Mouse (Mus musculus): ENCODE data around the gene Cobl. TPM values are rescaled to one million over a fixed set of nuclear protein-coding genes. Genes with fewer than 3 reads are reported as not detected.
A peak's percentile ranks its signal among the peaks of the same experiment; 100 is the strongest.

Cobl gene
- total and polyA plus RNA-seq, 3 experiments: 13.2 to 18.0 (median 14.7) TPM

- Histone ChIP-seq H3K9ac (ENCODE audit: low read depth, low read length) (no peak overlapping the region), H3K79me2 (replicated peaks; ENCODE audit: control insufficient read depth, insufficient read depth, low read length) (no peaks in the 10 kb centered on the region), H3K27me3 (ENCODE audit: control insufficient read depth, insufficient read depth, low read length) (no peaks in the 10 kb centered on the region), H3K4me3 (no peak overlapping the region), H3K27ac (no peak overlapping the region), H3K36me3 (ENCODE audit: control insufficient read depth, insufficient read depth, low read length) (no peaks in the 10 kb centered on the region), H3K4me1 (ENCODE audit: control insufficient read depth, insufficient read depth, low read length) (no peaks in the 10 kb centered on the region)
- TF ChIP-seq EP300 (IDR thresholded peaks at IDR 0.05; ENCODE audit: insufficient read depth, low read depth, low read length) (no peak), CTCF (IDR thresholded peaks at IDR 0.05) (no peak), POLR2A (IDR thresholded peaks at IDR 0.05; ENCODE audit: insufficient read depth, low read depth, low read length) (no peak)
- whole genome bisulfite sequencing: 79% methylated on average over 4 of the region's 4 CpGs
- intact Hi-C loops (cut with DNase I): no loop called here
- DNase-seq: peak in 1 of 2 experiments; percentile 5
These were observed 265.3 kb downstream of the Cobl start for GRCm38 (mm10) chr11:12199441-12199840.

- intact Hi-C loops (cut with DNase I): no loop called here
- Histone ChIP-seq H3K4me1 (ENCODE audit: control insufficient read depth, insufficient read depth, low read length) (no peaks in the 10 kb centered on the region), H3K27me3 (ENCODE audit: control insufficient read depth, insufficient read depth, low read length) (no peaks in the 10 kb centered on the region), H3K27ac (no peak overlapping the region), H3K9ac (ENCODE audit: low read depth, low read length) (no peak overlapping the region), H3K4me3 (no peak overlapping the region), H3K36me3 (ENCODE audit: control insufficient read depth, insufficient read depth, low read length) (no peaks in the 10 kb centered on the region), H3K79me2 (replicated peaks; ENCODE audit: control insufficient read depth, insufficient read depth, low read length) (no peaks in the 10 kb centered on the region)
- no peak for TF ChIP-seq CTCF (IDR thresholded peaks at IDR 0.05)
- no peak for TF ChIP-seq EP300 (IDR thresholded peaks at IDR 0.05; ENCODE audit: insufficient read depth, low read depth, low read length)
- TF ChIP-seq POLR2A (IDR thresholded peaks at IDR 0.05; ENCODE audit: insufficient read depth, low read depth, low read length): no peak
- WGBS: 57% methylated on average over 6 of the region's 6 CpGs
- DNase-seq: peak; percentile 52 to 74
These were observed 265.9 kb downstream of the Cobl start for GRCm38 (mm10) chr11:12198700-12199349.

- Histone ChIP-seq H3K36me3 (ENCODE audit: control insufficient read depth, insufficient read depth, low read length) (no peaks in the 10 kb centered on the region), H3K4me1 (ENCODE audit: control insufficient read depth, insufficient read depth, low read length) (no peaks in the 10 kb centered on the region), H3K27ac (no peak overlapping the region), H3K79me2 (replicated peaks; ENCODE audit: control insufficient read depth, insufficient read depth, low read length) (no peaks in the 10 kb centered on the region), H3K27me3 (ENCODE audit: control insufficient read depth, insufficient read depth, low read length) (no peaks in the 10 kb centered on the region), H3K9ac (ENCODE audit: low read depth, low read length) (no peak overlapping the region), H3K4me3 (no peak overlapping the region)
- TF ChIP-seq POLR2A (IDR thresholded peaks at IDR 0.05; ENCODE audit: insufficient read depth, low read depth, low read length) (no peak), CTCF (IDR thresholded peaks at IDR 0.05) (no peak), EP300 (IDR thresholded peaks at IDR 0.05; ENCODE audit: insufficient read depth, low read depth, low read length) (no peak)
- DNase-seq: no peak
- 71% methylated on average over 2 of the region's 2 CpGs for WGBS
- intact Hi-C loops (cut with DNase I): no loop called here
These were observed 266.7 kb downstream of the Cobl start for GRCm38 (mm10) chr11:12198017-12198416.

GRCm38 (mm10) chr11:12197542-12197941 lies 267.2 kb downstream of the Cobl start:
- Histone ChIP-seq H3K36me3 (ENCODE audit: control insufficient read depth, insufficient read depth, low read length) (no peaks in the 10 kb centered on the region), H3K9ac (ENCODE audit: low read depth, low read length) (no peak overlapping the region), H3K27ac (no peak overlapping the region), H3K4me3 (no peak overlapping the region), H3K4me1 (ENCODE audit: control insufficient read depth, insufficient read depth, low read length) (no peaks in the 10 kb centered on the region), H3K79me2 (replicated peaks; ENCODE audit: control insufficient read depth, insufficient read depth, low read length) (no peaks in the 10 kb centered on the region), H3K27me3 (ENCODE audit: control insufficient read depth, insufficient read depth, low read length) (no peaks in the 10 kb centered on the region)
- DNase-seq: no peak
- intact Hi-C loops (cut with DNase I): no loop called here
- no peak for TF ChIP-seq POLR2A (IDR thresholded peaks at IDR 0.05; ENCODE audit: insufficient read depth, low read depth, low read length)
- TF ChIP-seq CTCF (IDR thresholded peaks at IDR 0.05): no peak
- no peak for TF ChIP-seq EP300 (IDR thresholded peaks at IDR 0.05; ENCODE audit: insufficient read depth, low read depth, low read length)
- WGBS: 84% methylated on average over 4 of the region's 4 CpGs

GRCm38 (mm10) chr11:12195390-12195789 lies 269.4 kb downstream of the Cobl start:
- no peak for TF ChIP-seq EP300 (IDR thresholded peaks at IDR 0.05; ENCODE audit: insufficient read depth, low read depth, low read length)
- TF ChIP-seq POLR2A (IDR thresholded peaks at IDR 0.05; ENCODE audit: insufficient read depth, low read depth, low read length): no peak
- no peak for TF ChIP-seq CTCF (IDR thresholded peaks at IDR 0.05)
- intact Hi-C loops (cut with DNase I): no loop called here

GRCm38 (mm10) chr11:12193369-12193768 lies 271.4 kb downstream of the Cobl start:
- 59% methylated on average over 4 of the region's 4 CpGs for WGBS
- Histone ChIP-seq H3K36me3 (ENCODE audit: control insufficient read depth, insufficient read depth, low read length) (no peaks in the 10 kb centered on the region), H3K79me2 (replicated peaks; ENCODE audit: control insufficient read depth, insufficient read depth, low read length) (no peaks in the 10 kb centered on the region), H3K9ac (ENCODE audit: low read depth, low read length) (no peak overlapping the region), H3K4me1 (ENCODE audit: control insufficient read depth, insufficient read depth, low read length) (no peaks in the 10 kb centered on the region), H3K4me3 (no peak overlapping the region), H3K27me3 (ENCODE audit: control insufficient read depth, insufficient read depth, low read length) (no peaks in the 10 kb centered on the region), H3K27ac (no peak overlapping the region)
- intact Hi-C loops (cut with DNase I): no loop called here
- DNase-seq: no peak
- TF ChIP-seq EP300 (IDR thresholded peaks at IDR 0.05; ENCODE audit: insufficient read depth, low read depth, low read length): no peak
- TF ChIP-seq POLR2A (IDR thresholded peaks at IDR 0.05; ENCODE audit: insufficient read depth, low read depth, low read length): no peak
- no peak for TF ChIP-seq CTCF (IDR thresholded peaks at IDR 0.05)

More at GRCm38 (mm10) chr11:12195390-12195789, 269.4 kb downstream of the Cobl start:
- WGBS: 84% methylated on average over 3 of the region's 3 CpGs
- Histone ChIP-seq H3K27ac (no peak overlapping the region), H3K36me3 (ENCODE audit: control insufficient read depth, insufficient read depth, low read length) (no peaks in the 10 kb centered on the region), H3K4me3 (no peak overlapping the region), H3K27me3 (ENCODE audit: control insufficient read depth, insufficient read depth, low read length) (no peaks in the 10 kb centered on the region), H3K79me2 (replicated peaks; ENCODE audit: control insufficient read depth, insufficient read depth, low read length) (no peaks in the 10 kb centered on the region), H3K4me1 (ENCODE audit: control insufficient read depth, insufficient read depth, low read length) (no peaks in the 10 kb centered on the region), H3K9ac (ENCODE audit: low read depth, low read length) (no peak overlapping the region)
- no peak for DNase-seq

Measured in heart, adult 2 months (tissue).